Mouse (Mus musculus) urinary bladder, postnatal 10 days (tissue): ENCODE results near the gene Ccdc47.

Experiments
- DNase-seq: peaks from one replicate; pipeline ENCODE4 v3.0.0; 2022; ENCODE audit warnings: low spot score

The Ccdc47 gene

GRCm38 (mm10) chr11:106160841-106161721 lies 55.1 kb downstream of the Ccdc47 start, which contains the start of the genes Gm10840 and Limd2:
Gene Gm10840 (plus strand): TSS chr11:106160850.
Gene Limd2 (minus strand): TSS chr11:106160860.
- no peak for DNase-seq

- DNase-seq: no peak
These were observed 56.0 kb downstream of the Ccdc47 start for GRCm38 (mm10) chr11:106159921-106160840.

GRCm38 (mm10) chr11:106159216-106159920 lies 56.8 kb downstream of the Ccdc47 start:
- no peak for DNase-seq

GRCm38 (mm10) chr11:106158930-106159215 lies 57.3 kb downstream of the Ccdc47 start:
- DNase-seq: no peak

DNA sequence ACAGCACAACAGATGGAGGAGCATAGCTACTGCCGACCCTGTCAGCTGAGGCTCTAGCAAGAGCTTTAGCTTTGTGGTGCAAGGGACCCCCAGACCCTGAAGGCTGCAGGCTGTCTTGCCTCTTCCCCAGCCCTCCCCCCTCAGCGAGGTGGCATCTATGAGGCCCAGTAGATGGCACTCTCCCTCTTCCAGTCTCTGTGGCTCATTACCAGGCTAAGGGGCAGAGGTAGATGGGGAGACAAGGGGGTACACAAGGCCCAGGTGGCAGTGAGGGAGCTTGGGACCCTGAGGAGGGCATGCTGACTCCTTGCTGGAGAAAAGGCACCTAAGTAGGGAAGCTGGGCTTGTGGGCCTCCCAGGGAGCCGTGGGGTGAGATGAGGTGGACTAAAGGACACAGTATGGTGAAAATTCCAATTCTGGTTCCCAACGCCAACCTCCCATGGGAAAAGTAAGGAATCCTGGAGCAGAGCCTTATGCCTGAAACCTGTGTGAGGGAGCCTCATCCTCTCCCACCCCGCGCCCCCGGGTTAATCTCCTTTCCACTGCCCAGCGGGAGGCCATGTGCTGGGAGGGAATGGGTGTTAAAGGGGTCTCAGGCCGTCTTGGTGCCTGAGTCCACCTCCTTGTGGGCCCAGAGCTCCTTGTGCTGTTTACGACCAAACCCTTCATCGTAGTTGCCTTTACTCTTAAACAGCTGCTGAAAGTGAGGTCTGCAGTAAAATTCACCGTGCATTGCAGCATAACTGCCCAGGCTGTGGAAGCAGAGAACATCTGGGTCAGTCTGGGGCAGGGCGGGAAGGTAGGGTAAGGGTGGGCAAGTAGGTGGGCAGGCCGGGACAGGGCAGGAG lies 57.8 kb downstream of the Ccdc47 start:
- DNase-seq: no peak

GRCm38 (mm10) chr11:106157154-106157553 lies 59.0 kb downstream of the Ccdc47 start:
- DNase-seq: no peak

DNA sequence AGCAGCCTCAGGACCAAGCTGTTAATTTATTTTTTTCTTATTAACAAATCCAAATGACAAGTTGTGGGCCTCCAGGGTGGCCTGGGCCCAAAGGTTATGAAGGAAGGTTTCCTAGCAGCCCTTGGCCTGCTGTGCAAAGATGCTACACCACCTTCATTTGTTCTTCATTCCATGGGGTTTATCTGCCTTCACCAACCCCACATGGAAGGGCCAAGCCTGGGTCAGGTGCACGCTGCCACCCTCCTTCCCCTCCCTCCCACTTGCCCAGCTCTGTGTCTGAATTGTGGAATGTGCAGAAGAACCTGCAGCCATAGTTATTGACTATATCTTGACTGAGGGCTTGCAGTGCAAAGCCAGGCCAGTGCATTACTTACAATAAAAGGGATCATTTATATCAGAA lies 59.9 kb downstream of the Ccdc47 start:
- no peak for DNase-seq

- DNase-seq: no peak
These were observed 60.4 kb downstream of the Ccdc47 start for GRCm38 (mm10) chr11:106155761-106156160.

- DNase-seq: no peak
These were observed 61.4 kb downstream of the Ccdc47 start for GRCm38 (mm10) chr11:106154770-106155169.

DNA sequence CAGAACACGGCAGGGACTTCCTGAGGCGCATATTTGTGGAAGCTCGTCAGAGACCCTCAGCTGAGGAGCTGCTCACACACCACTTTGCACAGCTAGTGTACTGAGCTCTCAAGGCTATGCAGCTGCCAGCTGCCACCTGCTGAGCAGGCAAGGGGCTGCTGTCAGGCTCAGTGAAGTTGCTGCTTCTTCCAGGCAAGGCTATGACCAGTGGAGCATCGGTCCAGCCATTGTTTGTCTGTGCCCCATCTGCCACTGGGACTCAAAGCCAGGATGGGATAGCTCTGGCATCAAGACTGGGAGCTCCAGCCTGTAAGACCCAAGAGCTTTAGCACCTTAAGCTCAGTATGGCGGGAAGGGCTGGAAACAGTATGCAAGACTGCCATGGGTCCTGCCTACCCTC lies 62.1 kb downstream of the Ccdc47 start:
- no peak for DNase-seq

DNA sequence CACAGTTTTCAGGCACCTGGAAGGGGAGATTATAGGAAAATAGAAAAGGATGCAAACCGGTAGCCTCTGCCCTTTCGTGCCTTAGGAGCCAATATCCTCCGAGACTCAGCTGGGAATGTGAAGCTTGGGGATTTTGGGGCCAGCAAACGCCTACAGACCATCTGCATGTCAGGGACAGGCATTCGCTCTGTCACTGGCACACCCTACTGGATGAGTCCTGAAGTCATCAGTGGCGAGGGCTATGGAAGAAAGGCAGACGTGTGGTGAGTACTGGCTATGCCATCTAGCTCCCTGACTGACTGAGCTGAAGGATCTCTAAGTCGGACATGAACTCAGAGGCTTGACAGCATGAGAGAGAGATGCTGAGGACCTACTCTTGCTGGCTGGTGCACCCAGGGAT lies 64.0 kb downstream of the Ccdc47 start:
- no peak for DNase-seq

GRCm38 (mm10) chr11:106151219-106151618 lies 64.9 kb downstream of the Ccdc47 start:
- DNase-seq: no peak
